Mouse (Mus musculus) gastrocnemius, postnatal 14 days (tissue): ENCODE results near the gene Fgf5. TPM values are rescaled to one million over a fixed set of nuclear protein-coding genes. Genes with fewer than 3 reads are reported as not detected.

ENCODE experiments used
- DNase-seq: peaks from one replicate; pipeline ENCODE4 v3.0.0; 2021; ENCODE audit warnings: mixed read lengths
- intact Hi-C: fragments of 180-260 bp; cut with DNase I; formaldehyde crosslinking; loops from one replicate; pipeline ENCODE4 v1.15.1; 2025; ENCODE audit warnings: low total_unique reads
- total RNA-seq, 2 experiments: library from RNA; stranded (reverse); gene quantifications; 2 replicates each; pipeline ENCODE4 v1.2.3; 2021

The Fgf5 gene
- total RNA-seq, 2 experiments from 2014 or later, result 0.37 to 0.71 TPM

DNA sequence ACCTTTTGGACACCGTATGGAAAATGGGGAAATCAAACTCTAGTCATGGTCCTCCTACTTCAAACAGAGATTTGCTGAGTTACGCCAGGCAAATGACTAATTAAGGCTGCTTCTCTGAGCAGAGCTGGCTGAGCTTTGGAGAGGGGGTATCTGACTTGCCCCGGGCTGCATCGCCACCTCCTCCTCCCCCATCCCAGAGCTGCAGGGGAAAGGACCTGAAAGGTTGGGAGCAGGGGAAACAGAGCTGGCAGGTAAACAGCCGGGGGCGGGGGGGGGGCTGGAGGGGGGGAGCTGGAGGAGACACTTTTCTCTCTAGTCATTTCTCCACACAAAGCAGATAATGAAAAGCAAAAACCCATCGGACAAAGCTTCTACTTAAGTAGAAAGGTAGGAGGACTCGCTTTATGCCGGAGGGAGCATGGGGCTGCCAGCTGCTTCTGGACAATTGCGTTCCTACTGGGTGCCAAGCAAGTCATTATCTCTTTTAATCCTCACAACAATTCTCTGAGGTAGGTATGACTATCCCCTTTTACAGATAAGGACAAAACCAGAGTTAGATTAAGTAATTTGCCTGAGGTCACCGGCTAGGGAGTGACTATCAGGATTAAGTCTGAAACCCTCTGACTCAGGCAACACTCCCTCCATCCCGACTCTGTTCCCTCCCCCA lies 39.2 kb downstream of the Fgf5 start:
- intact Hi-C loops, result no loop called here
- DNase-seq, result no peak

DNA sequence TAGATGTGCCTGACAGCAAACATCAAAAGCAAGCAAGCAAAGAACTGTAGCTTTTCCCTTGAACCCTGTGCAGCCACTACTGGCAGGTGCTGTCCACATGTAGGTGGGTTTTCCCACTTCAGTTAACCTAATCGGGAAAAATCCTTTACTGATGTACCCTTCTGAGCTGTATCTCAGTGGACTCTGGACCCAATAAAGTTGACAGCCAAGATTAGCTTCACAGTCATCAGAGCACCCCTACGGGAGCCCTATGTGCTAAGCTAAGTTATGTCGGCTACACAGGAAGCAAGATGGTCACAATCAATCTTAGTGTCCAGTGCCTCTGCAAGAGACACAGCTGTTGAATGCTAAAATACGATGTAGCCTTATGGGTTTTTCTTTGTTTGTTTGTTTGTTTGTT lies 46.1 kb downstream of the Fgf5 start:
- no peak for DNase-seq
- intact Hi-C loops, result no loop called here

- DNase-seq, result no peak
- intact Hi-C loops, result no loop called here
Measured at GRCm38 (mm10) chr5:98305673-98306072, 51.7 kb downstream of the Fgf5 start.

DNA sequence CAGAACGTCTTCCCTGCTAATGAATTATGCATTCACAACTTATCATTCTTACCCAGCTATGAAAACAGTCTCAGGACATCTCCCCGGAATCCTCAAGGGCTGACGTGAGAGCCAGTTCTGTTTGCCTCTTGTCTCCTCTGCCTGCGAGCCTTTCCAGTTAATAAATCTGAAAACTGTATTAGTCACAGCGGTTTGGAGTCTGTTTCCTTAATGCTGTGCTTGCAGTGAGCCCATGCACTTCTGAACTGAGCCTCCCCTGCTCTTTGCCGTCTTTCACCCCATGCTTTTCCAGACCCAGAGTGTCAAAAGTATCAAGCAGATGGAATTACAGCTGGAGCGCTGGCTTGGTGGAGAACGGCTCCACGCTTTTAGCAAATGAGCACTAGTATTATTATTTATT lies 52.5 kb downstream of the Fgf5 start:
- intact Hi-C loops, result no loop called here
- DNase-seq, result no peak

DNA sequence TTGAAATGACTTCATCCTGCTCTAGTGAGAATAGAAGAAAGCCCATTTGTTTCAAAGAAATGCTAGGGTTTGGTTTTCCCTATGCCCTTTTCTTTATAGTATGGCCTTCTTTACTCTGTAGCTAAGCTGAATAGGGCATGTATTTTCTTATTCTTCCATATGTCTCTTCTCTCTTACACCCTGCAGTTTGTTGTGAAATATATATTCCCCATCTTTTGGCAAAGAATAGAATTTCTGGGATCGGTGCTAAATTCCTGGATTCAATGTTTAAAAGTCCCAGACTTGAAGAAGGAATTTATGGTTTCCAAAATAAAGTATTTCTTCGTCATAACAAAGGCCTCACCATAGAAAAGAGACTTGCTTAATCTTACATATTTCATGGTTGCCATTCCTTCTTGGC lies 72.6 kb downstream of the Fgf5 start:
- intact Hi-C loops, result loop anchor here (5.0 kb wide), 2 partner anchors 139 to 1204 kb away; no protein-coding TSS in a partner anchor
- no peak for DNase-seq

Other genes starting within 250 kb of the Fgf5 start
- gene Antxr2, start 223.1 kb upstream of the Fgf5 start, total RNA-seq, result 10 to 100 TPM; 16.2 to 19.3 TPM
- 1 to 10 TPM in 1 of 2 experiments, under 1 TPM in 1; 0.80 to 1.1 TPM for gene Prdm8, start 87.0 kb upstream of the Fgf5 start, total RNA-seq
- gene Cfap299, start 75.1 kb downstream of the Fgf5 start, total RNA-seq, result not detected